In the genomic region with DNA sequence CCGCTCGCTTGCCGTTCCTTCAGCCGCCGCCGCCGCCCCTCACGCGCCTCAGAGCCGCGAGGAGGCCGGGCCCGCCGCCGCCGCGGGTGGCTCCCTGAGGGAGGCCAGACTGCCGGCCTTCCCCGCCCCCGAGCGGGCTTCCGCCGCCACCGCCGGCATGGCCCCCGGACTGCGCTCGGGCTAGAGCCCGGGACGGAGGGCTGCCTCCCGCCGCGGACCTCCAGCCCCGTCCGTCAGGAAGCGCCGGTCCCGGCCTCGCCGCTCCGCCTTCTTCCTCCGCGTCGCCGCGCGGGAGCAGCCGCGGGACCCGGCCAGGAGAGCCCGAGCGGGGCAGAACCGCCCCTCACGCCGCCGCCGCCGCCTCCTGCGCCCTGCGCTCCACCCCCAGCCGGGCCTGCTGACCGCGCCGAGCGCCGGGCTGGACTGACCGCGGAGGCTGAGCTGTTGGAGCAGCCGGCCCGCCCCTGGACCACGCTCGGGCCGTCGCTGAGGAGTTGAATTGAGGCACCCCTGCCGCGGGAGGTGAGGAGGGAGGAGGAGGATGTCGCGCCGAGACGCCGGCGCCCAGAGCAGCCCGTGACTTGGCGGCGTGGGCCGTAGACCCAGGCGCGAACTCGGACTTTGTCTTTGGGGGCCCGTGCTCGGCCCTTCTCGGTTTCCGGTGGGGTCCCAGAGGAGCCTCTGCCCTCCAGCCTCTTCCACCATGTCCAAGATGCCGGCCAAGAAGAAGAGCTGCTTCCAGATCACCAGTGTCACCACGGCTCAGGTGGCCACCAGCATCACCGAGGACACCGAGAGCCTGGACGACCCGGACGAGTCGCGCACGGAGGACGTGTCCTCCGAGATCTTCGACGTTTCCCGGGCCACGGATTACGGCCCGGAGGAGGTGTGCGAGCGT, we compare ENCODE assay signal across 8 mouse cellular contexts. TPM values are rescaled to one million over a fixed set of nuclear protein-coding genes. Genes with fewer than 3 reads are reported as not detected.
DNase-seq lines count a peak whose midpoint lies in the region; ATAC-seq and TF ChIP-seq lines count a peak whose summit lies in the region.

No protein-coding gene starts in this region.

- TF ChIP-seq CTCF in layer of hippocampus, adult 2 months (conservative IDR thresholded peaks at IDR 0.05), result 0 out of 2 replicates have a peak, but pooled peaks have one; percentile 0
- TF ChIP-seq CTCF in lung, adult 2 months (IDR thresholded peaks at IDR 0.05; ENCODE audit: insufficient read depth, low read length), result no peak
- no peak for TF ChIP-seq CTCF in testis, adult 2 months (IDR thresholded peaks at IDR 0.05; ENCODE audit: control insufficient read depth, insufficient read depth, insufficient replicate concordance, low read depth, low read length)

- H3K27me3 ChIP-seq in forebrain, embryonic 16.5 days (replicated peaks; ENCODE audit: control insufficient read depth, insufficient read depth, low read length), result no peaks in the 10 kb centered on the region
- no peaks in the 10 kb centered on the region for H3K27me3 ChIP-seq in neural tube, embryonic 14.5 days (ENCODE audit: control insufficient read depth, insufficient read depth, low read length)
- no peaks in the 10 kb centered on the region for H3K27me3 ChIP-seq in testis, adult 2 months (ENCODE audit: control insufficient read depth, insufficient read depth, low read length)

- peak overlapping the region; percentile 54 for H3K27ac ChIP-seq in ES-E14 (ENCODE audit: insufficient read depth, low read depth, low read length, poor library complexity, severe bottlenecking)
- peak overlapping the region; percentile 98 for H3K27ac ChIP-seq in forebrain, embryonic 16.5 days (ENCODE audit: low read length)
- H3K27ac ChIP-seq in layer of hippocampus, adult 2 months, result peak overlapping the region; percentile 97
- H3K27ac ChIP-seq in neural tube, embryonic 14.5 days (ENCODE audit: low read depth, low read length), result peak overlapping the region; percentile 92
- peak overlapping the region; percentile 96 for H3K27ac ChIP-seq in testis, adult 2 months (ENCODE audit: control insufficient read depth, insufficient read depth, low read depth, low read length)

- peak overlapping the region; percentile 91 for H3K4me2 ChIP-seq in forebrain, embryonic 16.5 days (ENCODE audit: low read length)
- H3K4me2 ChIP-seq in neural tube, embryonic 14.5 days (ENCODE audit: low read depth, low read length), result peak overlapping the region; percentile 97

- peaks cover 0 to 4% of the 10 kb centered on the region in 2 experiments; a peak in 1 of 4 replicates for H3K4me1 ChIP-seq in ES-E14 (ENCODE audit: control insufficient read depth in 2 of 2, insufficient read depth in 2 of 2, low read length in 2 of 2, poor library complexity in 1 of 2)
- H3K4me1 ChIP-seq in forebrain, embryonic 16.5 days (replicated peaks; ENCODE audit: control insufficient read depth, insufficient read depth, low read length), result peaks cover 12% of the 10 kb centered on the region
- H3K4me1 ChIP-seq in lung, adult 2 months (ENCODE audit: control insufficient read depth, insufficient read depth, low read length), result peaks cover 1% of the 10 kb centered on the region; the same call in 1 of the 2 replicates
- H3K4me1 ChIP-seq in neural tube, embryonic 14.5 days (ENCODE audit: control insufficient read depth, insufficient read depth, low read length), result peaks cover 15% of the 10 kb centered on the region
- H3K4me1 ChIP-seq in testis, adult 2 months (ENCODE audit: control insufficient read depth, insufficient read depth, low read length), result peaks cover 9% of the 10 kb centered on the region

- no peaks in the 10 kb centered on the region for H3K9me3 ChIP-seq in ES-E14 (ENCODE audit: control insufficient read depth, insufficient read depth, low read depth, low read length)
- H3K9me3 ChIP-seq in forebrain, embryonic 16.5 days (ENCODE audit: control insufficient read depth, low read length), result no peaks in the 10 kb centered on the region
- H3K9me3 ChIP-seq in neural tube, embryonic 14.5 days (ENCODE audit: control insufficient read depth, low read length), result no peaks in the 10 kb centered on the region

- peak; percentile 54 for ATAC-seq in forebrain, embryonic 16.5 days
- peak; percentile 57 for ATAC-seq in neural tube, embryonic 14.5 days (ENCODE audit: low read depth)

- peaks cover 6% of the 10 kb centered on the region for H3K36me3 ChIP-seq in ES-E14 (ENCODE audit: control insufficient read depth, insufficient read depth, low read length, poor library complexity, severe bottlenecking)
- H3K36me3 ChIP-seq in forebrain, embryonic 16.5 days (ENCODE audit: control insufficient read depth, insufficient read depth), result no peaks in the 10 kb centered on the region
- no peaks in the 10 kb centered on the region for H3K36me3 ChIP-seq in neural tube, embryonic 14.5 days (ENCODE audit: control insufficient read depth, insufficient read depth, low read length)
- H3K36me3 ChIP-seq in testis, adult 2 months (ENCODE audit: control insufficient read depth, insufficient read depth, low read length), result peaks cover 4% of the 10 kb centered on the region

- no peak for TF ChIP-seq POLR2A in lung, adult 2 months (IDR thresholded peaks at IDR 0.05; ENCODE audit: borderline replicate concordance, extremely low read depth, low read depth, low read length)
- no peak; the same call in 1 of the 2 replicates for TF ChIP-seq POLR2A in testis, adult 2 months (IDR thresholded peaks at IDR 0.05; ENCODE audit: control insufficient read depth, low read depth, low read length)

- WGBS in forebrain, embryonic 16.5 days, result under 1% methylated on average over 99 of the region's 113 CpGs
- WGBS in lung, adult 2 months, result under 1% methylated on average over 111 of the region's 113 CpGs
- under 1% methylated on average over 90 of the region's 113 CpGs for WGBS in neural tube, embryonic 14.5 days

- peak overlapping the region; percentile 80 to 92 for H3K4me3 ChIP-seq in ES-E14 (ENCODE audit: insufficient read depth in 1 of 2, low read depth in 1 of 2, low read length in 2 of 2, poor library complexity in 1 of 2, severe bottlenecking in 1 of 2)
- peak overlapping the region; percentile 100 for H3K4me3 ChIP-seq in forebrain, embryonic 16.5 days (replicated peaks; ENCODE audit: low read length)
- peak overlapping the region; percentile 91 for H3K4me3 ChIP-seq in layer of hippocampus, adult 2 months
- peak overlapping the region; percentile 87 for H3K4me3 ChIP-seq in lung, adult 2 months (replicated peaks; ENCODE audit: extremely low read depth, low read depth, low read length)
- H3K4me3 ChIP-seq in neural tube, embryonic 14.5 days (ENCODE audit: low read depth, low read length), result peak overlapping the region; percentile 98
- peak overlapping the region; percentile 98 for H3K4me3 ChIP-seq in testis, adult 2 months (ENCODE audit: control insufficient read depth, low read depth, low read length)

- in situ Hi-C loops in ES-E14 (cut with MboI; ENCODE audit: low sequenced_read_pairs in 2 of 2, unreplicated experiment in 2 of 2), result no loop called here

- DNase-seq in ES-E14 (ENCODE audit: low read depth, low spot score), result no peak
- peak; percentile 77 to 86 for DNase-seq in cerebellum, adult 18-20 months
- DNase-seq in heart, postnatal 25 days (ENCODE audit: low spot score), result peak; percentile 76
- peak; percentile 41 to 68 for DNase-seq in layer of hippocampus, adult 2 months (ENCODE audit: low spot score in 2 of 2)
- DNase-seq in lung, adult 2 months, result peak; percentile 82

- intact Hi-C loops in heart, postnatal 25 days (cut with DNase I), result loop anchor here (2.0 to 10.0 kb wide), 8 partner anchors 37 to 570 kb away; a partner anchor contains a TSS

- H3K9ac ChIP-seq in ES-E14 (ENCODE audit: insufficient read depth, low read depth, low read length, poor library complexity, severe bottlenecking), result peak overlapping the region; percentile 82
- peak overlapping the region; percentile 95 for H3K9ac ChIP-seq in forebrain, embryonic 16.5 days (replicated peaks; ENCODE audit: low read depth, low read length)
- H3K9ac ChIP-seq in neural tube, embryonic 14.5 days (replicated peaks; ENCODE audit: low read depth, low read length), result peak overlapping the region; percentile 97

TF ChIP-seq in ES-E14, 5 proteins besides CTCF, POLR2A, EP300 and RAD21:
- TF ChIP-seq HCFC1 (IDR thresholded peaks at IDR 0.05; ENCODE audit: borderline replicate concordance, insufficient read depth, low read length) (no peak), ZC3H11A (IDR thresholded peaks at IDR 0.05; ENCODE audit: borderline replicate concordance, low read depth, low read length) (no peak), CHD2 (IDR thresholded peaks at IDR 0.05; ENCODE audit: low read depth, low read length) (no peak), ZNF384 (IDR thresholded peaks at IDR 0.05; ENCODE audit: low read depth, low read length) (no peak), MAFK (IDR thresholded peaks at IDR 0.05; ENCODE audit: insufficient read depth, low read depth, low read length) (no peak)

RNA-seq across cellular contexts. Expression of a gene that starts 0.7 kb away (rescaled TPM):
- total RNA-seq in ES-E14 (2012; rRNA removed), result 18.4 and 20.9 TPM in 2 replicates
- 8.1 and 8.7 TPM in 2 replicates for polyA plus RNA-seq in forebrain, embryonic 16.5 days (2015; fragmentation: Nextera tagmentation; extraction: Ambion mirVana)
- total RNA-seq in heart, postnatal 25 days (2021), result 10 to 100 TPM; 23.1 to 25.1 TPM
- 10 to 100 TPM; 37.4 to 42.8 TPM for total RNA-seq in layer of hippocampus, adult 2 months (2021)
- polyA plus RNA-seq in lung, adult 2 months (2012; rRNA removed), result 15.5 and 24.3 TPM in 2 replicates
- polyA plus RNA-seq in neural tube, embryonic 14.5 days (2014; fragmentation: Nextera tagmentation; extraction: Ambion mirVana), result 13.3 and 15.7 TPM in 2 replicates
- 16.1 and 16.7 TPM in 2 replicates for polyA plus RNA-seq in testis, adult 2 months (2012; rRNA removed)
